Mouse (Mus musculus) thymus, adult 2 months (tissue): Measurements from ENCODE around the gene Iqgap2.

Experiments
- CTCF ChIP-seq: fragments of 200-500 bp; IDR thresholded peaks from 2 replicates; pipeline ENCODE4 v1.5.1; 2012; ENCODE audit warnings: mild to moderate bottlenecking, control low read depth, low read length, moderate library complexity, borderline replicate concordance; ENCODE audit not compliant: control insufficient read depth, poor library complexity, insufficient read depth; ENCODE audit errors: extremely low read depth
- POLR2A ChIP-seq: fragments of 200-500 bp; IDR thresholded peaks from 2 replicates; pipeline ENCODE4 v1.6.1; 2012; ENCODE audit warnings: mild to moderate bottlenecking, low read length, control low read depth, moderate library complexity; ENCODE audit not compliant: control insufficient read depth, poor library complexity, insufficient read depth; ENCODE audit errors: extremely low read depth

GRCm38 (mm10) chr13:95747101-95747500 lies 144.6 kb downstream of the Iqgap2 start:
- TF ChIP-seq POLR2A (no peak), CTCF (no peak)
